Mouse (Mus musculus) activated CD4-positive, CD25-positive, alpha-beta regulatory T cell (primary cell): Measurements from ENCODE around the gene Olfr847. TPM values are rescaled to one million over a fixed set of nuclear protein-coding genes. Genes with fewer than 3 reads are reported as not detected.

Experiments used
- polyA plus RNA-seq, 2 experiments: library from polyadenylated mRNA; unstranded; fragments of 100-300 nt; shearing (Covaris generic); gene quantifications; one replicate each; pipeline ENCODE4 v1.2.1; 2017

Olfr847 gene
- polyA plus RNA-seq: not detected

DNA sequence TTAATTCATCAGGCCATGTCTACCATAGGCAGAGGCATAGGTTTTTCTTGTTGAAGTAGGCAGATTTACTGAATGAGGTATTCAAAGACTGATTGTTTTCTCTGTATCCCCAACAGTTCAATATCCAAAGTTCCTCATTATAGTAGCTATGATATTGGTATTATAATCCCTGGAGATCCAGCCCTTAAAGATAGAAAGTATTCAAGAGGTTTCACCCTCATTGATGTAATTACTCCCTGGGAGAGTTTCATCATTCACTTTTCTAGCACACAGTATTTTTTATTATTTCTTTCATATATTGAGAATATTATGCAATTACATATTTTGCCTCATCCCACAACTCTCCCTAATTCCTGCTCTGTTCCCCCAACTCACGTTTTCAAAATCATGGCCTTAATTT lies at the start of gene Olfr847:
Gene Olfr847, minus strand, starts transcription at position 101 of the 400 bp plus-strand sequence.

DNA sequence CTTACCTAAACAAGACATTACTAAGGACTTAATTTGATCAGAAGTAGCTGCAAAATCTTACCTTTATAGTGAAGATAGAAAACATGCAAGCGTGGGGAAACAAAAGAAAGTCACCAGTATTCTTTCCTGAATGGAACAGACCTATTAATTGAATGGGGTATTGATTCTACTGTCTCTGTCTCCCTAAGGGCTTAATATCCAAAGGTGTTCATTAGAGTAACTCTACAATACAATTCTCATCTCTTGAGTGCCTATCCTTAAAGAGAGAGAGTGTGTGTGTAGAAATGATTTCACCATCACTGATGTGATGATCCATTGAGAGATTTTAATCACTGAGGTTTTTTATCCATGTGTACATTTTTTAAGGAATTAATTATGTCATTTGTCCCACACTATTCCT lies 14.6 kb downstream of the Olfr847 start, which contains the start of gene Olfr846:
Gene Olfr846, minus strand, starts transcription at position 101 of the 400 bp plus-strand sequence.

DNA sequence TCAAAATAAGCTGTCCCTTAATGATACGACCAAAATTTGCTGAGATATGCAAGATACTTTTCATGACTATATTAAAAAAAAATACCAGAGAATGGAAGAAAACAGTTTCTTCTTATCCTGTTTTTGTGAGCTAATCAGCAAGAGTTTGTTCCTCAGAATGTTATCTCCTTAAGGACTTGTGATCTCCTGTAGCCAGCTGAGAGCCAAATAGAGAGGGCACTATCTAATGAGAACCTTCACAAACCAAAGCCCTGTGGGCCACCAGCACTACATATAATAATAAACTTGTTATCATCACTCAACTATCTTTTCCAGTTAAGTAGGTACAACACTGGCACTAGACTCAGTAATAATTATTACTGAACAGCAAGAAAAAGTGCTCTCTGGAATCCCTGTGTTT lies 42.3 kb downstream of the Olfr847 start, which contains the start of gene Olfr845:
Gene Olfr845, plus strand, starts transcription at position 301 of the 400 bp plus-strand sequence.

Other genes starting within 250 kb of the Olfr847 start
- gene Olfr837, start 242.4 kb downstream of the Olfr847 start, polyA plus RNA-seq: not detected
- under 1 TPM in 1 of 2 experiments, not detected in 1; 0.04 TPM for gene Olfr839-ps1, start 201.4 kb downstream of the Olfr847 start, polyA plus RNA-seq
- gene Olfr843, start 126.7 kb downstream of the Olfr847 start, polyA plus RNA-seq: under 1 TPM in 1 of 2 experiments, not detected in 1; 0.12 TPM
- gene Olfr844, start 62.3 kb downstream of the Olfr847 start, polyA plus RNA-seq: not detected
- gene Olfr845, start 42.2 kb downstream of the Olfr847 start, polyA plus RNA-seq: not detected
- not detected for gene Olfr846, start 14.7 kb downstream of the Olfr847 start, polyA plus RNA-seq
- gene Olfr849, start 61.6 kb upstream of the Olfr847 start, polyA plus RNA-seq: not detected
- gene Olfr850, start 99.6 kb upstream of the Olfr847 start, polyA plus RNA-seq: not detected
- gene Olfr851, start 114.6 kb upstream of the Olfr847 start, polyA plus RNA-seq: not detected
- gene Olfr853, start 162.4 kb upstream of the Olfr847 start, polyA plus RNA-seq: not detected
- gene Olfr854, start 188.7 kb upstream of the Olfr847 start, polyA plus RNA-seq: not detected
- gene Olfr855, start 203.9 kb upstream of the Olfr847 start, polyA plus RNA-seq: under 1 TPM in 1 of 2 experiments, not detected in 1; 0.16 TPM
- gene Zfp317, start 243.4 kb upstream of the Olfr847 start, polyA plus RNA-seq: 10 to 100 TPM; 20.2 to 24.5 TPM